Mouse (Mus musculus): ENCODE measurements around the gene Wwtr1. TPM values are rescaled to one million over a fixed set of nuclear protein-coding genes. Genes with fewer than 3 reads are reported as not detected.

Gene Wwtr1
- polyA plus RNA-seq, 1 experiment from 2014 or later, result 29.9 TPM

- WGBS, result 48% methylated on average over 3 of the region's 3 CpGs
- Histone ChIP-seq H3K9ac (ENCODE audit: low read length) (no peak overlapping the region), H3K9me3 (ENCODE audit: control insufficient read depth, low read length) (no peaks in the 10 kb centered on the region), H3K27ac (ENCODE audit: low read length) (no peak overlapping the region), H3K4me2 (ENCODE audit: low read depth, low read length) (no peak overlapping the region), H3K36me3 (ENCODE audit: control insufficient read depth, insufficient read depth, low read length) (peaks cover 11% of the 10 kb centered on the region), H3K4me1 (replicated peaks; ENCODE audit: control insufficient read depth, insufficient read depth, low read length) (peaks cover 30% of the 10 kb centered on the region), H3K27me3 (ENCODE audit: control insufficient read depth, insufficient read depth, low read depth, low read length) (no peaks in the 10 kb centered on the region), H3K4me3 (ENCODE audit: low read length) (no peak overlapping the region)
- no peak for ATAC-seq (ENCODE audit: low read depth)
These were observed 109.4 kb downstream of the Wwtr1 start for GRCm38 (mm10) chr3:57466289-57466688.

GRCm38 (mm10) chr3:57463302-57463701 is 112.4 kb downstream of the Wwtr1 start:
- Histone ChIP-seq H3K4me3 (ENCODE audit: low read length) (no peak overlapping the region), H3K9me3 (ENCODE audit: control insufficient read depth, low read length) (no peaks in the 10 kb centered on the region), H3K9ac (ENCODE audit: low read length) (no peak overlapping the region), H3K27me3 (ENCODE audit: control insufficient read depth, insufficient read depth, low read depth, low read length) (no peaks in the 10 kb centered on the region), H3K27ac (ENCODE audit: low read length) (peak overlapping the region; percentile 82), H3K4me2 (ENCODE audit: low read depth, low read length) (no peak overlapping the region), H3K36me3 (ENCODE audit: control insufficient read depth, insufficient read depth, low read length) (peaks cover 15% of the 10 kb centered on the region), H3K4me1 (replicated peaks; ENCODE audit: control insufficient read depth, insufficient read depth, low read length) (peaks cover 15% of the 10 kb centered on the region)
- WGBS, result 44% methylated on average over 4 of the region's 4 CpGs
- peak; percentile 94 for ATAC-seq (ENCODE audit: low read depth)

- Histone ChIP-seq H3K27me3 (ENCODE audit: control insufficient read depth, insufficient read depth, low read depth, low read length) (no peaks in the 10 kb centered on the region), H3K9ac (ENCODE audit: low read length) (no peak overlapping the region), H3K9me3 (ENCODE audit: control insufficient read depth, low read length) (no peaks in the 10 kb centered on the region), H3K27ac (ENCODE audit: low read length) (no peak overlapping the region; the same call in 1 of the 2 replicates), H3K4me1 (replicated peaks; ENCODE audit: control insufficient read depth, insufficient read depth, low read length) (peaks cover 4% of the 10 kb centered on the region), H3K4me2 (ENCODE audit: low read depth, low read length) (no peak overlapping the region), H3K4me3 (ENCODE audit: low read length) (no peak overlapping the region), H3K36me3 (ENCODE audit: control insufficient read depth, insufficient read depth, low read length) (peaks cover 17% of the 10 kb centered on the region)
- whole genome bisulfite sequencing, result 37% methylated on average over 11 of the region's 11 CpGs
- 0 out of 2 replicates have a peak, but pooled peaks have one; percentile 15 for ATAC-seq (ENCODE audit: low read depth)
These were observed 117.1 kb downstream of the Wwtr1 start for GRCm38 (mm10) chr3:57458652-57459051.

GRCm38 (mm10) chr3:57448445-57448844 is 127.3 kb downstream of the Wwtr1 start:
- Histone ChIP-seq H3K4me3 (ENCODE audit: low read length) (no peak overlapping the region), H3K9ac (ENCODE audit: low read length) (no peak overlapping the region), H3K4me2 (ENCODE audit: low read depth, low read length) (no peak overlapping the region), H3K36me3 (ENCODE audit: control insufficient read depth, insufficient read depth, low read length) (no peaks in the 10 kb centered on the region), H3K4me1 (replicated peaks; ENCODE audit: control insufficient read depth, insufficient read depth, low read length) (peaks cover 6% of the 10 kb centered on the region), H3K27me3 (ENCODE audit: control insufficient read depth, insufficient read depth, low read depth, low read length) (no peaks in the 10 kb centered on the region), H3K9me3 (ENCODE audit: control insufficient read depth, low read length) (no peaks in the 10 kb centered on the region), H3K27ac (ENCODE audit: low read length) (no peak overlapping the region)
- ATAC-seq (ENCODE audit: low read depth), result no peak
- WGBS, result 25% methylated on average over 5 of the region's 5 CpGs

GRCm38 (mm10) chr3:57447889-57448288 is 127.8 kb downstream of the Wwtr1 start:
- H3K4me1 ChIP-seq (replicated peaks; ENCODE audit: control insufficient read depth, insufficient read depth, low read length), result peaks cover 6% of the 10 kb centered on the region
- no peaks in the 10 kb centered on the region for H3K36me3 ChIP-seq (ENCODE audit: control insufficient read depth, insufficient read depth, low read length)
- H3K9me3 ChIP-seq (ENCODE audit: control insufficient read depth, low read length), result no peaks in the 10 kb centered on the region
- H3K27ac ChIP-seq (ENCODE audit: low read length), result no peak overlapping the region
- no peak overlapping the region for H3K4me3 ChIP-seq (ENCODE audit: low read length)
- H3K27me3 ChIP-seq (ENCODE audit: control insufficient read depth, insufficient read depth, low read depth, low read length), result no peaks in the 10 kb centered on the region
- no peak overlapping the region for H3K9ac ChIP-seq (ENCODE audit: low read length)
- 38% methylated on average over 1 of the region's 1 CpGs for WGBS
- no peak for ATAC-seq (ENCODE audit: low read depth)
- no peak overlapping the region for H3K4me2 ChIP-seq (ENCODE audit: low read depth, low read length)

- H3K9ac ChIP-seq (ENCODE audit: low read length), result no peak overlapping the region
- 16% methylated on average over 3 of the region's 3 CpGs for WGBS
- peak overlapping the region; percentile 73 for H3K27ac ChIP-seq (ENCODE audit: low read length)
- no peaks in the 10 kb centered on the region for H3K27me3 ChIP-seq (ENCODE audit: control insufficient read depth, insufficient read depth, low read depth, low read length)
- H3K4me3 ChIP-seq (ENCODE audit: low read length), result no peak overlapping the region
- H3K9me3 ChIP-seq (ENCODE audit: control insufficient read depth, low read length), result no peaks in the 10 kb centered on the region
- H3K4me2 ChIP-seq (ENCODE audit: low read depth, low read length), result no peak overlapping the region
- H3K36me3 ChIP-seq (ENCODE audit: control insufficient read depth, insufficient read depth, low read length), result no peaks in the 10 kb centered on the region
- H3K4me1 ChIP-seq (replicated peaks; ENCODE audit: control insufficient read depth, insufficient read depth, low read length), result peaks cover 6% of the 10 kb centered on the region
- peak; percentile 81 for ATAC-seq (ENCODE audit: low read depth)
These were observed 130.0 kb downstream of the Wwtr1 start for GRCm38 (mm10) chr3:57445706-57446105.

GRCm38 (mm10) chr3:57440956-57441355 is 134.8 kb downstream of the Wwtr1 start:
- H3K4me2 ChIP-seq (ENCODE audit: low read depth, low read length), result no peak overlapping the region
- WGBS, result 42% methylated on average over 3 of the region's 3 CpGs
- no peak overlapping the region for H3K27ac ChIP-seq (ENCODE audit: low read length)
- peaks cover 4% of the 10 kb centered on the region for H3K4me1 ChIP-seq (replicated peaks; ENCODE audit: control insufficient read depth, insufficient read depth, low read length)
- H3K36me3 ChIP-seq (ENCODE audit: control insufficient read depth, insufficient read depth, low read length), result no peaks in the 10 kb centered on the region
- no peak overlapping the region for H3K9ac ChIP-seq (ENCODE audit: low read length)
- no peak for ATAC-seq (ENCODE audit: low read depth)
- no peak overlapping the region for H3K4me3 ChIP-seq (ENCODE audit: low read length)
- H3K27me3 ChIP-seq (ENCODE audit: control insufficient read depth, insufficient read depth, low read depth, low read length), result no peaks in the 10 kb centered on the region
- H3K9me3 ChIP-seq (ENCODE audit: control insufficient read depth, low read length), result no peaks in the 10 kb centered on the region

GRCm38 (mm10) chr3:57435364-57435763 is 140.3 kb downstream of the Wwtr1 start:
- Histone ChIP-seq H3K9me3 (ENCODE audit: control insufficient read depth, low read length) (no peaks in the 10 kb centered on the region), H3K4me1 (replicated peaks; ENCODE audit: control insufficient read depth, insufficient read depth, low read length) (no peaks in the 10 kb centered on the region), H3K4me2 (ENCODE audit: low read depth, low read length) (no peak overlapping the region), H3K4me3 (ENCODE audit: low read length) (no peak overlapping the region), H3K36me3 (ENCODE audit: control insufficient read depth, insufficient read depth, low read length) (no peaks in the 10 kb centered on the region), H3K27me3 (ENCODE audit: control insufficient read depth, insufficient read depth, low read depth, low read length) (no peaks in the 10 kb centered on the region), H3K27ac (ENCODE audit: low read length) (no peak overlapping the region), H3K9ac (ENCODE audit: low read length) (no peak overlapping the region)
- WGBS, result 61% methylated on average over 8 of the region's 8 CpGs
- ATAC-seq (ENCODE audit: low read depth), result no peak

GRCm38 (mm10) chr3:57431706-57432105 is 144.0 kb downstream of the Wwtr1 start:
- Histone ChIP-seq H3K36me3 (ENCODE audit: control insufficient read depth, insufficient read depth, low read length) (no peaks in the 10 kb centered on the region), H3K4me3 (ENCODE audit: low read length) (no peak overlapping the region), H3K27ac (ENCODE audit: low read length) (no peak overlapping the region), H3K4me1 (replicated peaks; ENCODE audit: control insufficient read depth, insufficient read depth, low read length) (peaks cover 5% of the 10 kb centered on the region), H3K9ac (ENCODE audit: low read length) (no peak overlapping the region), H3K9me3 (ENCODE audit: control insufficient read depth, low read length) (no peaks in the 10 kb centered on the region), H3K4me2 (ENCODE audit: low read depth, low read length) (no peak overlapping the region), H3K27me3 (ENCODE audit: control insufficient read depth, insufficient read depth, low read depth, low read length) (no peaks in the 10 kb centered on the region)
- 55% methylated on average over 3 of the region's 3 CpGs for WGBS
- ATAC-seq (ENCODE audit: low read depth), result no peak

GRCm38 (mm10) chr3:57429486-57429885 is 146.2 kb downstream of the Wwtr1 start:
- H3K9ac ChIP-seq (ENCODE audit: low read length), result no peak overlapping the region
- ATAC-seq (ENCODE audit: low read depth), result no peak
- 37% methylated on average over 4 of the region's 4 CpGs for WGBS
- no peak overlapping the region for H3K4me3 ChIP-seq (ENCODE audit: low read length)
- H3K4me2 ChIP-seq (ENCODE audit: low read depth, low read length), result no peak overlapping the region
- no peaks in the 10 kb centered on the region for H3K36me3 ChIP-seq (ENCODE audit: control insufficient read depth, insufficient read depth, low read length)
- peaks cover 5% of the 10 kb centered on the region for H3K4me1 ChIP-seq (replicated peaks; ENCODE audit: control insufficient read depth, insufficient read depth, low read length)
- no peaks in the 10 kb centered on the region for H3K9me3 ChIP-seq (ENCODE audit: control insufficient read depth, low read length)
- no peaks in the 10 kb centered on the region for H3K27me3 ChIP-seq (ENCODE audit: control insufficient read depth, insufficient read depth, low read depth, low read length)
- no peak overlapping the region for H3K27ac ChIP-seq (ENCODE audit: low read length)

Data from lung, embryonic 16.5 days (tissue).